Mouse (Mus musculus): ENCODE measurements at regions not wholly inside any gene's neighbourhood (a gene's known extent, or its start where the extent isn't known, plus 50 kb on each side); places are given as distances from the start of the nearest gene placed in this dataset.

GRCm38 (mm10) chr12:77067938-77068337, 105.9 kb upstream of the Max start:
- TF ChIP-seq POLR2A (IDR thresholded peaks at IDR 0.05; ENCODE audit: control insufficient read depth, low read depth, low read length) (no peak), CTCF (IDR thresholded peaks at IDR 0.05; ENCODE audit: control insufficient read depth, insufficient read depth, insufficient replicate concordance, low read depth, low read length) (no peak)
